Mouse (Mus musculus) heart, adult 2 months (tissue): Measurements from ENCODE around the gene Dscaml1.

Experiments
- CTCF ChIP-seq: fragments of 200-600 bp; IDR thresholded peaks from 2 replicates; pipeline ENCODE4 v1.8.1; 2022; ENCODE audit warnings: antibody characterized with exemption, mild to moderate bottlenecking, moderate library complexity
- POLR2A ChIP-seq: fragments of 200-500 bp; IDR thresholded peaks from 2 replicates; pipeline ENCODE4 v1.6.1; 2011; ENCODE audit warnings: mild to moderate bottlenecking, low read depth, low read length, control low read depth; ENCODE audit not compliant: insufficient read depth

GRCm38 (mm10) chr9:45449658-45450057, 23.2 kb downstream of the Dscaml1 start:
- TF ChIP-seq POLR2A, result no peak
- no peak for TF ChIP-seq CTCF
